Mouse (Mus musculus) myocyte (in vitro differentiated cells): ENCODE measurements around the gene AI837181. TPM values are rescaled to one million over a fixed set of nuclear protein-coding genes. Genes with fewer than 3 reads are reported as not detected.

ENCODE experiments used
- H3K27me3 ChIP-seq: one replicate; pipeline ENCODE4 v1.6.1; 2011; ENCODE audit not compliant: control insufficient read depth, insufficient read depth, insufficient read length
- H3K36me3 ChIP-seq: one replicate; pipeline ENCODE4 v1.6.1; 2011; ENCODE audit not compliant: control insufficient read depth, insufficient read depth
- H3K4me2 ChIP-seq: one replicate; pipeline ENCODE4 v1.6.1; 2011; ENCODE audit warnings: low read depth, control low read depth
- H3K4me3 ChIP-seq: one replicate; pipeline ENCODE4 v1.5.1; 2011; ENCODE audit warnings: mild to moderate bottlenecking, control low read depth, moderate library complexity
- H3K79me2 ChIP-seq: one replicate; pipeline ENCODE4 v1.6.1; 2011; ENCODE audit not compliant: control insufficient read depth, insufficient read depth
- H3ac ChIP-seq: one replicate; pipeline ENCODE4 v1.6.1; 2011; ENCODE audit not compliant: control insufficient read depth, insufficient read length
- CEBPB ChIP-seq: IDR thresholded peaks from 2 replicates; pipeline ENCODE4 v1.6.1; 2011; ENCODE audit warnings: mild to moderate bottlenecking, moderate library complexity; ENCODE audit not compliant: poor library complexity, insufficient read depth, severe bottlenecking
- E2F4 ChIP-seq: IDR thresholded peaks from one replicate; pipeline ENCODE4 v1.6.1; 2011; ENCODE audit warnings: mild to moderate bottlenecking, control low read depth, moderate library complexity; ENCODE audit not compliant: insufficient read depth
- MAX ChIP-seq: IDR thresholded peaks from one replicate; pipeline ENCODE4 v1.6.1; 2011; ENCODE audit warnings: low read depth, mild to moderate bottlenecking, control low read depth
- MYOD1 ChIP-seq, 3 experiments: IDR thresholded peaks; one replicate each; pipeline ENCODE4 v1.6.1; 2011; ENCODE audit warnings: control low read depth in 2 of 3, low read depth in 2 of 3, mild to moderate bottlenecking in 2 of 3, moderate library complexity in 1 of 3; ENCODE audit not compliant: insufficient read length in 2 of 3, control insufficient read depth in 1 of 3
- MYOG ChIP-seq, 3 experiments: IDR thresholded peaks; one replicate each; pipeline ENCODE4 v1.6.1; 2011; ENCODE audit warnings: control low read depth in 2 of 3, low read depth in 2 of 3, mild to moderate bottlenecking in 2 of 3; ENCODE audit not compliant: insufficient read length in 2 of 3, control insufficient read depth in 1 of 3, insufficient read depth in 1 of 3
- POLR2A ChIP-seq: IDR thresholded peaks from one replicate; pipeline ENCODE4 v1.6.1; 2011; ENCODE audit warnings: low read depth, mild to moderate bottlenecking, control low read depth, moderate library complexity; ENCODE audit not compliant: insufficient read length
- POLR2AphosphoS2 ChIP-seq: IDR thresholded peaks from one replicate; pipeline ENCODE4 v1.6.1; 2011; ENCODE audit warnings: low read depth, control low read depth; ENCODE audit not compliant: insufficient read length
- REST ChIP-seq: IDR thresholded peaks from one replicate; pipeline ENCODE4 v1.6.1; 2011; ENCODE audit warnings: mild to moderate bottlenecking, control low read depth, moderate library complexity; ENCODE audit not compliant: insufficient read depth, insufficient read length
- SRF ChIP-seq: IDR thresholded peaks from one replicate; pipeline ENCODE4 v1.6.1; 2011; ENCODE audit warnings: low read depth; ENCODE audit not compliant: control insufficient read depth, insufficient read length
- TCF12 ChIP-seq: IDR thresholded peaks from one replicate; pipeline ENCODE4 v1.6.1; 2011; ENCODE audit warnings: mild to moderate bottlenecking, control low read depth; ENCODE audit not compliant: poor library complexity, insufficient read depth, severe bottlenecking
- TCF3 ChIP-seq: IDR thresholded peaks from one replicate; pipeline ENCODE4 v1.6.1; 2011; ENCODE audit warnings: low read depth, control low read depth; ENCODE audit not compliant: insufficient read length
- USF1 ChIP-seq: IDR thresholded peaks from one replicate; pipeline ENCODE4 v1.6.1; 2011; ENCODE audit warnings: low read depth, mild to moderate bottlenecking, control low read depth, moderate library complexity
- polyA plus RNA-seq: library from polyadenylated mRNA; unstranded; fragments of >200 nt; fragmentation: generic; extraction: Trizol; gene quantifications from one replicate; pipeline ENCODE4 v1.2.1, GENCODE M21; 2012; ENCODE audit warnings: missing spikeins

Gene AI837181
- polyA plus RNA-seq, 1 experiment = 69.9 TPM

- peak overlapping the region; percentile 94 for H3K4me2 ChIP-seq
- H3K79me2 ChIP-seq = peaks cover 31% of the 10 kb centered on the region
- peak overlapping the region; percentile 68 for H3K4me3 ChIP-seq
- TF ChIP-seq TCF12 (no peak), USF1 (no peak), POLR2A (no peak), CEBPB (no peak), MAX (no peak), REST (no peak), MYOD1 (IDR thresholded peaks at IDR 0.05; ENCODE audit: control insufficient read depth in 1 of 3, insufficient read length in 2 of 3, low read depth in 2 of 3) (no peak), POLR2AphosphoS2 (no peak), MYOG (IDR thresholded peaks at IDR 0.05; ENCODE audit: control insufficient read depth in 1 of 3, insufficient read depth in 1 of 3, insufficient read length in 2 of 3, low read depth in 2 of 3) (no peak), SRF (no peak), E2F4 (no peak), TCF3 (no peak)
- no peaks in the 10 kb centered on the region for H3K27me3 ChIP-seq
- no peak overlapping the region for H3ac ChIP-seq
- H3K36me3 ChIP-seq = peaks cover 21% of the 10 kb centered on the region
These were observed 2.0 kb upstream of the AI837181 start for GRCm38 (mm10) chr19:5422895-5423443.

- H3K79me2 ChIP-seq = peaks cover 31% of the 10 kb centered on the region
- peak overlapping the region; percentile 94 for H3K4me2 ChIP-seq
- peaks cover 21% of the 10 kb centered on the region for H3K36me3 ChIP-seq
- TF ChIP-seq MYOD1 (IDR thresholded peaks at IDR 0.05; ENCODE audit: control insufficient read depth in 1 of 3, insufficient read length in 2 of 3, low read depth in 2 of 3) (no peak), USF1 (no peak), SRF (no peak), CEBPB (no peak), POLR2A (no peak), POLR2AphosphoS2 (no peak), TCF3 (no peak), MYOG (IDR thresholded peaks at IDR 0.05; ENCODE audit: control insufficient read depth in 1 of 3, insufficient read depth in 1 of 3, insufficient read length in 2 of 3, low read depth in 2 of 3) (no peak), REST (no peak), E2F4 (no peak), TCF12 (no peak), MAX (no peak)
- H3ac ChIP-seq = peak overlapping the region; percentile 83
- peak overlapping the region; percentile 68 for H3K4me3 ChIP-seq
- no peaks in the 10 kb centered on the region for H3K27me3 ChIP-seq
These were observed 1.4 kb upstream of the AI837181 start for GRCm38 (mm10) chr19:5423561-5423960.

GRCm38 (mm10) chr19:5424092-5424781 lies 707 bp upstream of the AI837181 start:
- peak overlapping the region; percentile 83 for H3ac ChIP-seq
- TF ChIP-seq MYOD1 (IDR thresholded peaks at IDR 0.05; ENCODE audit: control insufficient read depth in 1 of 3, insufficient read length in 2 of 3, low read depth in 2 of 3) = peak in 1 of 3 experiments; percentile 26
- TF ChIP-seq POLR2AphosphoS2 = peak; percentile 4
- TF ChIP-seq TCF12 = no peak
- TF ChIP-seq MAX = no peak
- TF ChIP-seq POLR2A = peak; percentile 39
- TF ChIP-seq CEBPB = no peak
- peaks cover 21% of the 10 kb centered on the region for H3K36me3 ChIP-seq
- no peaks in the 10 kb centered on the region for H3K27me3 ChIP-seq
- peak overlapping the region; percentile 94 for H3K4me2 ChIP-seq
- H3K4me3 ChIP-seq = peak overlapping the region; percentile 68
- H3K79me2 ChIP-seq = peaks cover 31% of the 10 kb centered on the region

- Histone ChIP-seq H3K27me3 (no peaks in the 10 kb centered on the region), H3K79me2 (peaks cover 31% of the 10 kb centered on the region), H3ac (peak overlapping the region; percentile 83), H3K4me3 (peak overlapping the region; percentile 68), H3K4me2 (peak overlapping the region; percentile 98), H3K36me3 (peaks cover 12% of the 10 kb centered on the region)
- TF ChIP-seq CEBPB (no peak), USF1 (no peak), SRF (no peak), POLR2A (no peak), E2F4 (no peak), MYOG (IDR thresholded peaks at IDR 0.05; ENCODE audit: control insufficient read depth in 1 of 3, insufficient read depth in 1 of 3, insufficient read length in 2 of 3, low read depth in 2 of 3) (no peak), MYOD1 (IDR thresholded peaks at IDR 0.05; ENCODE audit: control insufficient read depth in 1 of 3, insufficient read length in 2 of 3, low read depth in 2 of 3) (no peak), TCF12 (no peak), TCF3 (no peak), REST (no peak), MAX (no peak), POLR2AphosphoS2 (no peak)
These were observed 1.1 kb downstream of the AI837181 start for GRCm38 (mm10) chr19:5425906-5426565.
